Mouse (Mus musculus) bone marrow, adult 2 months (tissue): ENCODE results near the gene Lypd5.

ENCODE experiments used
- CTCF ChIP-seq: fragments of 200-500 bp; IDR thresholded peaks from 2 replicates; pipeline ENCODE4 v1.5.1; 2011; ENCODE audit warnings: low read length, control low read depth; ENCODE audit not compliant: control insufficient read depth, insufficient read depth
- POLR2A ChIP-seq: fragments of 200-500 bp; IDR thresholded peaks from 2 replicates; pipeline ENCODE4 v1.6.1; 2011; ENCODE audit warnings: low read depth, mild to moderate bottlenecking, control low read depth, low read length, borderline replicate concordance; ENCODE audit not compliant: control insufficient read depth

DNA sequence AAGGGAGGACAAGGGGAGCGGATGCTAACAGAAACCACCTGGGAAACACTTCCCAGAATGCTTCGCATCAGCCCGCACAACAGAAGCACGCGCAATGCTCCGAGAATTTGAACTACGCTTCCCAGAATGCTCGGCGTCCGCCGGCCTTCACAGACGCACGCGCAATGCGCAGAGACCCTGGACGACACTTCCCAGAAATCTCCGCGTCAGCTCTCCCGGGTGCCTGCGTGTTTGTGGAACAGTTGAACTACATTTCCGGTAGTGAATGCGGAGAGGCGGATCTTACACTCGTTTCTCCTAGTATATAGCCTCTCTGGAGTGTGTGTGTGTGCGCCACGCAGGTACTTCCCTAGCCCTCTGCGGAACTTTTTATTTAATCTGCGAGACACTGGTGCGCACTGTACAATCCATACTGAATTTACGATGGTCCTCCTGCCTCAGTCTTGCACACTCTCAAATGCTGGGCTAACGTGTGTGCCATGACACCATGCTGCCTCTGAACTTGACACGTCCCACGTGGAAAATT is 32.4 kb upstream of the Lypd5 start, which contains the start of gene Zfp94:
- no peak for TF ChIP-seq CTCF
- TF ChIP-seq POLR2A, result no peak
